Mouse (Mus musculus) cerebellum, postnatal 25 days (tissue): Measurements from ENCODE around the gene Gm15080.
"Not testable (repeated sequence)": the region's sequence is repeated elsewhere in the genome, so short reads cannot be mapped to it uniquely, and the experiment has no call there.

ENCODE experiments used
- DNase-seq, 2 experiments: peaks; one replicate each; pipeline ENCODE4 v3.0.0; 2021; ENCODE audit warnings: mixed read lengths in 2 of 2

Gm15080 gene

DNA sequence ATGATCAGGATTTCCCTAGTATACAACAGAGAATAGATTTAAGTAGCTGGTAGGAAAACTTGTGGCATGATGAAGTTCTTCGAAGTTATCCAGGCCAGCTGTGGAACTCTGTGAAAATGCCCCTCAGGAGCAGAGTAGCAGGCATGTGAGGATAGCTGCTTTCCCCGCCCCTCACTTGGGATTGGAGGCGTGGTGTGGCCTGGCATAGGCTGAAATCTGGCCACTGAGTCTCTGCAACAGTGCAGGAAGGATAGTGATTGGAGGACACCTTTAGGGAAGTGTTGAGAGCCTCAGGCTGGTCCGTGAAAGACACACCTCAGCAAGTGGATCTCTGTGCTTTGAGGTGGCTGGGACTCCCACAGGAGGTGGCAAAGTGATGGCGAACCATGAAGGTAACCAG is at the start of gene Gm15080:
Gene Gm15080 (plus strand): TSS at position 301 of the 400 bp plus-strand sequence.
- not testable (repeated sequence) for DNase-seq
